Mouse (Mus musculus) cerebellum, adult 2 months (tissue): Measurements from ENCODE around the gene Cda.
"Not testable (repeated sequence)": the region's sequence is repeated elsewhere in the genome, so short reads cannot be mapped to it uniquely, and the experiment has no call there.

Experiments used
- CTCF ChIP-seq: fragments of 200-500 bp; IDR thresholded peaks from 2 replicates; pipeline ENCODE4 v1.5.1; 2011; ENCODE audit warnings: low read depth, mild to moderate bottlenecking, control low read depth, low read length, moderate library complexity, borderline replicate concordance; ENCODE audit not compliant: insufficient read depth
- POLR2A ChIP-seq: fragments of 200-500 bp; IDR thresholded peaks from 2 replicates; pipeline ENCODE4 v1.6.1; 2011; ENCODE audit warnings: low read length, control low read depth, borderline replicate concordance; ENCODE audit not compliant: insufficient read depth

GRCm38 (mm10) chr4:138327155-138327554, 40.6 kb downstream of the Cda start:
- not testable (repeated sequence) for TF ChIP-seq POLR2A, CTCF
